Mouse (Mus musculus) heart, adult 11 months (tissue): ENCODE results near the gene Fgfr2.
"Not testable (repeated sequence)": the region's sequence is repeated elsewhere in the genome, so short reads cannot be mapped to it uniquely, and the experiment has no call there.

Experiments
- DNase-seq: peaks from one replicate; pipeline ENCODE4 v3.0.0; 2022

The Fgfr2 gene

GRCm38 (mm10) chr7:130472683-130473082, 2650.5 kb downstream of the Fgfr2 start:
- DNase-seq, result no peak

GRCm38 (mm10) chr7:130471045-130471444, 2652.1 kb downstream of the Fgfr2 start:
- no peak for DNase-seq

- DNase-seq, result no peak
Measured at GRCm38 (mm10) chr7:130455587-130456246, 2667.4 kb downstream of the Fgfr2 start.

- no peak for DNase-seq
Measured at GRCm38 (mm10) chr7:130454226-130454625, 2668.9 kb downstream of the Fgfr2 start.

- no peak for DNase-seq
Measured at GRCm38 (mm10) chr7:130435776-130436175, 2687.4 kb downstream of the Fgfr2 start.

GRCm38 (mm10) chr7:130432141-130432540, 2691.0 kb downstream of the Fgfr2 start:
- DNase-seq, result no peak

- DNase-seq, result no peak
Measured at GRCm38 (mm10) chr7:130426586-130426985, 2696.6 kb downstream of the Fgfr2 start.

GRCm38 (mm10) chr7:130425991-130426390, 2697.2 kb downstream of the Fgfr2 start:
- no peak for DNase-seq

- DNase-seq, result no peak
Measured at GRCm38 (mm10) chr7:130419961-130420360, 2703.2 kb downstream of the Fgfr2 start.

GRCm38 (mm10) chr7:130407622-130408021, 2715.5 kb downstream of the Fgfr2 start:
- no peak for DNase-seq

- DNase-seq, result no peak
Measured at GRCm38 (mm10) chr7:130403346-130403745, 2719.8 kb downstream of the Fgfr2 start.

GRCm38 (mm10) chr7:130394697-130395096, 2728.5 kb downstream of the Fgfr2 start:
- DNase-seq, result no peak

GRCm38 (mm10) chr7:130390060-130390459, 2733.1 kb downstream of the Fgfr2 start:
- not testable (repeated sequence) for DNase-seq

- DNase-seq, result peak; percentile 44
Measured at GRCm38 (mm10) chr7:130386308-130386707, 2736.8 kb downstream of the Fgfr2 start.

GRCm38 (mm10) chr7:130385732-130386294, 2737.3 kb downstream of the Fgfr2 start:
- peak; percentile 70 for DNase-seq

GRCm38 (mm10) chr7:130382126-130382525, 2741.0 kb downstream of the Fgfr2 start:
- DNase-seq, result peak; percentile 45

GRCm38 (mm10) chr7:130381387-130381951, 2741.7 kb downstream of the Fgfr2 start:
- DNase-seq, result peak; percentile 44

- DNase-seq, result peak; percentile 86
Measured at GRCm38 (mm10) chr7:130380769-130381355, 2742.3 kb downstream of the Fgfr2 start.

GRCm38 (mm10) chr7:130380367-130380766, 2742.8 kb downstream of the Fgfr2 start:
- DNase-seq, result peak; percentile 75

- peak; percentile 61 for DNase-seq
Measured at GRCm38 (mm10) chr7:130379886-130380285, 2743.3 kb downstream of the Fgfr2 start.

GRCm38 (mm10) chr7:130378308-130378707, 2744.8 kb downstream of the Fgfr2 start:
- DNase-seq, result peak; percentile 45

- DNase-seq, result peak; percentile 85
Measured at GRCm38 (mm10) chr7:130374311-130374710, 2748.8 kb downstream of the Fgfr2 start.

- DNase-seq, result peak; percentile 82
Measured at GRCm38 (mm10) chr7:130368827-130369641, 2754.1 kb downstream of the Fgfr2 start.
